Mouse (Mus musculus) CH12.LX (cell line): ENCODE results near the gene Apoa1. TPM values are rescaled to one million over a fixed set of nuclear protein-coding genes. Genes with fewer than 3 reads are reported as not detected.

Experiments
- DNase-seq: peaks from one replicate; pipeline ENCODE4 v3.0.0-alpha.2; 2013; ENCODE audit errors: extremely low read depth
- H3K27ac ChIP-seq: 2 replicates; pipeline ENCODE4 v1.5.1; 2012; ENCODE audit warnings: low read depth, mild to moderate bottlenecking, control low read depth, moderate library complexity; ENCODE audit not compliant: insufficient read depth
- H3K27me3 ChIP-seq: replicated peaks from 2 replicates; pipeline ENCODE3; 2012; ENCODE audit warnings: inconsistent platforms
- H3K36me3 ChIP-seq, 2 experiments: replicated peaks in 1 of 2; 2 replicates each; pipeline versions ENCODE3 to v1.6.1; 2012; ENCODE audit warnings: inconsistent platforms in 1 of 2, low read length in 1 of 2, mild to moderate bottlenecking in 1 of 2, mixed read lengths in 1 of 2, moderate library complexity in 1 of 2; ENCODE audit not compliant: control insufficient read depth in 1 of 2, insufficient read depth in 1 of 2
- H3K4me1 ChIP-seq, 2 experiments: 2 replicates each; pipeline ENCODE4 v1.6.1; 2012; ENCODE audit warnings: inconsistent platforms in 1 of 2, moderate library complexity in 1 of 2; ENCODE audit not compliant: insufficient read depth in 2 of 2, control insufficient read depth in 1 of 2
- H3K4me2 ChIP-seq: 2 replicates; pipeline ENCODE4 v1.6.1; 2012; ENCODE audit warnings: low read depth, mild to moderate bottlenecking, control low read depth; ENCODE audit not compliant: poor library complexity, insufficient read depth, severe bottlenecking
- H3K4me3 ChIP-seq, 3 experiments: fragments of 150-350 bp in 1 of 3; sonication (generic) in 1 of 3; replicated peaks in 1 of 3; 2 replicates each; pipeline versions ENCODE3 to v1.5.1; 2011 to 2012; ENCODE audit warnings: low read depth in 2 of 3, low read length in 2 of 3, mild to moderate bottlenecking in 2 of 3, moderate library complexity in 2 of 3, control low read depth in 1 of 3, improper control_type of control experiment in 1 of 3, inconsistent platforms in 1 of 3, mixed read lengths in 1 of 3; ENCODE audit not compliant: poor library complexity in 1 of 3
- H3K79me2 ChIP-seq: replicated peaks from 2 replicates; pipeline ENCODE4 v1.6.1; 2012; ENCODE audit warnings: mild to moderate bottlenecking, moderate library complexity; ENCODE audit not compliant: control insufficient read depth, poor library complexity, insufficient read depth, severe bottlenecking; ENCODE audit errors: extremely low read depth
- H3K9ac ChIP-seq: 2 replicates; pipeline ENCODE4 v1.6.1; 2012; ENCODE audit warnings: low read depth, mild to moderate bottlenecking, control low read depth, moderate library complexity; ENCODE audit not compliant: insufficient read depth
- H3K9me3 ChIP-seq: replicated peaks from 2 replicates; pipeline ENCODE3; 2012; ENCODE audit warnings: low read length, inconsistent platforms, mixed read lengths
- BHLHE40 ChIP-seq: IDR thresholded peaks from 2 replicates; pipeline ENCODE4 v1.6.1; 2011; ENCODE audit warnings: mild to moderate bottlenecking, low read depth, low read length, improper control_type of control experiment
- CHD1 ChIP-seq: IDR thresholded peaks from 2 replicates; pipeline ENCODE4 v1.6.1; 2012; ENCODE audit warnings: low read depth, low read length, improper control_type of control experiment, inconsistent platforms
- CHD2 ChIP-seq: IDR thresholded peaks from 2 replicates; pipeline ENCODE4 v1.6.1; 2011; ENCODE audit warnings: low read length, improper control_type of control experiment
- E2F4 ChIP-seq: IDR thresholded peaks from 2 replicates; pipeline ENCODE4 v1.6.1; 2011; ENCODE audit warnings: low read depth, low read length, improper control_type of control experiment; ENCODE audit not compliant: insufficient replicate concordance
- ELF1 ChIP-seq: IDR thresholded peaks from 2 replicates; pipeline ENCODE4 v1.6.1; 2014; ENCODE audit warnings: low read depth, mild to moderate bottlenecking, inconsistent platforms, low read length, improper control_type of control experiment
- IRF4 ChIP-seq: IDR thresholded peaks from 2 replicates; pipeline ENCODE4 v1.6.1; 2014; ENCODE audit warnings: low read depth, mild to moderate bottlenecking, inconsistent platforms, low read length, improper control_type of control experiment
- MAX ChIP-seq: IDR thresholded peaks from 2 replicates; pipeline ENCODE4 v1.6.1; 2011; ENCODE audit warnings: low read length, improper control_type of control experiment
- MAZ ChIP-seq: IDR thresholded peaks from 2 replicates; pipeline ENCODE4 v1.6.1; 2012; ENCODE audit warnings: low read depth, mild to moderate bottlenecking, inconsistent platforms, low read length, improper control_type of control experiment, moderate library complexity
- MEF2A ChIP-seq: IDR thresholded peaks from 2 replicates; pipeline ENCODE4 v1.6.1; 2014; ENCODE audit warnings: low read depth, mild to moderate bottlenecking, inconsistent platforms, low read length, improper control_type of control experiment, borderline replicate concordance
- MXI1 ChIP-seq: IDR thresholded peaks from 2 replicates; pipeline ENCODE4 v1.6.1; 2011; ENCODE audit warnings: mild to moderate bottlenecking, low read depth, low read length, improper control_type of control experiment
- MYC ChIP-seq: IDR thresholded peaks from 2 replicates; pipeline ENCODE4 v1.6.1; 2011; ENCODE audit warnings: low read depth, mild to moderate bottlenecking, improper control_type of control experiment, low read length
- NELFE ChIP-seq: IDR thresholded peaks from 2 replicates; pipeline ENCODE4 v1.6.1; 2011; ENCODE audit warnings: low read depth, low read length, improper control_type of control experiment
- NRF1 ChIP-seq: IDR thresholded peaks from 2 replicates; pipeline ENCODE4 v1.6.1; 2014; ENCODE audit warnings: low read depth, mild to moderate bottlenecking, inconsistent platforms, low read length, improper control_type of control experiment, moderate library complexity
- PAX5 ChIP-seq: IDR thresholded peaks from 2 replicates; pipeline ENCODE4 v1.6.1; 2012; ENCODE audit warnings: low read length, inconsistent platforms, mixed read lengths
- POLR2A ChIP-seq: IDR thresholded peaks from 2 replicates; pipeline ENCODE4 v1.6.1; 2011; ENCODE audit warnings: low read depth, mild to moderate bottlenecking, improper control_type of control experiment, low read length
- RAD21 ChIP-seq: IDR thresholded peaks from 2 replicates; pipeline ENCODE4 v1.6.1; 2011; ENCODE audit warnings: low read depth, mild to moderate bottlenecking, low read length, improper control_type of control experiment, moderate library complexity
- RCOR1 ChIP-seq: conservative IDR thresholded peaks from 2 replicates; pipeline ENCODE4 v1.6.1; 2012; ENCODE audit warnings: low read depth, mild to moderate bottlenecking, inconsistent platforms, low read length, improper control_type of control experiment
- SIN3A ChIP-seq: IDR thresholded peaks from 2 replicates; pipeline ENCODE4 v1.6.1; 2012; ENCODE audit warnings: low read length, improper control_type of control experiment, inconsistent platforms
- SMC3 ChIP-seq: IDR thresholded peaks from 2 replicates; pipeline ENCODE4 v1.6.1; 2011; ENCODE audit warnings: low read depth, low read length, improper control_type of control experiment
- TBP ChIP-seq: conservative IDR thresholded peaks from 2 replicates; pipeline ENCODE4 v1.6.1; 2011; ENCODE audit warnings: low read depth, low read length, improper control_type of control experiment
- UBTF ChIP-seq: IDR thresholded peaks from 2 replicates; pipeline ENCODE4 v1.6.1; 2012; ENCODE audit warnings: low read depth, mild to moderate bottlenecking, inconsistent platforms, low read length, improper control_type of control experiment, moderate library complexity
- USF1 ChIP-seq: IDR thresholded peaks from 2 replicates; pipeline ENCODE4 v1.6.1; 2014; ENCODE audit warnings: low read depth, mild to moderate bottlenecking, inconsistent platforms, low read length, improper control_type of control experiment
- ZC3H11A ChIP-seq: IDR thresholded peaks from 2 replicates; pipeline ENCODE4 v1.6.1; 2012; ENCODE audit warnings: low read depth, mild to moderate bottlenecking, inconsistent platforms, low read length, improper control_type of control experiment
- ZKSCAN1 ChIP-seq: IDR thresholded peaks from 2 replicates; pipeline ENCODE4 v1.6.1; 2012; ENCODE audit warnings: low read depth, inconsistent platforms, low read length, improper control_type of control experiment, borderline replicate concordance
- ZMIZ1 ChIP-seq: IDR thresholded peaks from 2 replicates; pipeline ENCODE4 v1.6.1; 2012; ENCODE audit warnings: low read depth, mild to moderate bottlenecking, inconsistent platforms, low read length, improper control_type of control experiment
- dilution Hi-C: fragments of 300-500 bp; cut with MboI; formaldehyde crosslinking; loops from 2 replicates; pipeline ENCODE4 v1.14.3; 2020; ENCODE audit warnings: low sequenced_read_pairs; ENCODE audit not compliant: extremely low pct_unique_long_range_greater_than_20kb, extremely low pct_ligation_motif_present
- in situ Hi-C: fragments of 300-500 bp; cut with MboI; formaldehyde crosslinking; loops from 3 replicates; pipeline ENCODE4 v1.14.3; 2019; ENCODE audit warnings: low sequenced_read_pairs, low pct_ligation_motif_present, low pct_unique_long_range_greater_than_20kb, mixed read lengths
- polyA plus RNA-seq: library from polyadenylated mRNA; unstranded; fragments of >175 nt; gene quantifications from 2 replicates; pipeline ENCODE4 v1.2.1, GENCODE M21; 2012; ENCODE audit warnings: low read depth; ENCODE audit not compliant: insufficient read length
- total RNA-seq, 2 experiments: library from RNA; depleted of rRNA; stranded (reverse); fragments of 300-350 nt in 1 of 2; fragments of >200 nt in 1 of 2; gene quantifications; 2 replicates each; pipeline ENCODE4 v1.2.3; 2012 to 2014

Gene Apoa1
- total and polyA plus RNA-seq, 3 experiments = not detected

- no peaks in the 10 kb centered on the region for H3K36me3 ChIP-seq
- H3K4me1 ChIP-seq = peaks cover 0 to 6% of the 10 kb centered on the region in 2 experiments; a peak in 2 of 4 replicates
- dilution Hi-C loops (no loop called here), in situ Hi-C loops (no loop called here)
- no peak overlapping the region for H3K9ac ChIP-seq
- no peak for DNase-seq
- no peak for TF ChIP-seq ELF1
- no peak for TF ChIP-seq MAX
- no peak for TF ChIP-seq POLR2A
- no peak for TF ChIP-seq BHLHE40
- TF ChIP-seq MAZ = no peak
- TF ChIP-seq PAX5 = no peak
- TF ChIP-seq ZMIZ1 = no peak
- no peak for TF ChIP-seq USF1
- TF ChIP-seq E2F4 = no peak
- TF ChIP-seq RAD21 = no peak
- TF ChIP-seq SMC3 = no peak
- TF ChIP-seq SIN3A = no peak
- TF ChIP-seq IRF4 = no peak
- TF ChIP-seq NRF1 = no peak
- TF ChIP-seq MYC = no peak
- no peak for TF ChIP-seq MXI1
- no peak for TF ChIP-seq RCOR1
- no peak for TF ChIP-seq CHD1
- no peak for TF ChIP-seq NELFE
- no peak for TF ChIP-seq TBP
- H3K4me2 ChIP-seq = peak overlapping the region; percentile 9; the same call in 1 of the 2 replicates
- H3K4me3 ChIP-seq = no peak overlapping the region
- H3K27me3 ChIP-seq = peaks cover 24% of the 10 kb centered on the region
- H3K79me2 ChIP-seq = no peaks in the 10 kb centered on the region
- H3K27ac ChIP-seq = no peak overlapping the region
- H3K9me3 ChIP-seq = no peaks in the 10 kb centered on the region
These were observed 2.1 kb downstream of the Apoa1 start for GRCm38 (mm10) chr9:46230450-46230975.

GRCm38 (mm10) chr9:46235196-46235595 is 6.8 kb downstream of the Apoa1 start:
- dilution Hi-C loops = no loop called here
- Histone ChIP-seq H3K36me3 (no peaks in the 10 kb centered on the region), H3K4me1 (peaks cover 0 to 2% of the 10 kb centered on the region in 2 experiments; a peak in 3 of 4 replicates)
- TF ChIP-seq CHD2 (no peak), POLR2A (no peak), ELF1 (no peak), MEF2A (no peak), ZC3H11A (no peak), ZKSCAN1 (no peak), UBTF (no peak), NELFE (no peak)
- TF ChIP-seq, all 38 proteins: peak for 0
- H3K9ac ChIP-seq = no peak overlapping the region
- peaks cover 20% of the 10 kb centered on the region for H3K27me3 ChIP-seq
- H3K27ac ChIP-seq = no peak overlapping the region
- in situ Hi-C loops = no loop called here
- H3K4me3 ChIP-seq = no peak overlapping the region
- no peaks in the 10 kb centered on the region for H3K9me3 ChIP-seq
- H3K4me2 ChIP-seq = no peak overlapping the region
- no peaks in the 10 kb centered on the region for H3K79me2 ChIP-seq
- DNase-seq = no peak
